Mouse (Mus musculus) stomach, embryonic 14.5 days (tissue): Measurements from ENCODE around the gene Spint3. TPM values are rescaled to one million over a fixed set of nuclear protein-coding genes. Genes with fewer than 3 reads are reported as not detected.

ENCODE experiments used
- ATAC-seq: fragments of 200-750 bp; cut with Nextera tagmentation; 2 replicates; pipeline ENCODE4 v1.8.0; 2017; ENCODE audit warnings: low read depth, moderate TSS enrichment; ENCODE audit not compliant: insufficient number of reproducible peaks, insufficient read depth, low FRiP score
- H3K27ac ChIP-seq: fragments of 300-500 bp; sonication (generic); 2 replicates; pipeline ENCODE4 v1.5.1; 2014; ENCODE audit warnings: mild to moderate bottlenecking, low read length, moderate library complexity, mixed read lengths
- H3K27me3 ChIP-seq: fragments of 300-500 bp; sonication (generic); 2 replicates; pipeline ENCODE4 v1.6.1; 2014; ENCODE audit warnings: low read length, control low read depth, mixed read lengths; ENCODE audit not compliant: control insufficient read depth, insufficient read depth
- H3K36me3 ChIP-seq: fragments of 300-500 bp; sonication (generic); 2 replicates; pipeline ENCODE4 v1.6.1; 2014; ENCODE audit warnings: mild to moderate bottlenecking, control low read depth, low read length, moderate library complexity, mixed read lengths; ENCODE audit not compliant: control insufficient read depth, insufficient read depth
- H3K4me1 ChIP-seq: fragments of 300-500 bp; sonication (generic); 2 replicates; pipeline ENCODE4 v1.6.1; 2014; ENCODE audit warnings: low read length, control low read depth, mixed read lengths; ENCODE audit not compliant: control insufficient read depth, insufficient read depth
- H3K4me2 ChIP-seq: fragments of 300-500 bp; sonication (generic); replicated peaks from 2 replicates; pipeline ENCODE4 v1.6.1; 2014; ENCODE audit warnings: low read depth, low read length, control low read depth
- H3K4me3 ChIP-seq: fragments of 300-500 bp; sonication (generic); 2 replicates; pipeline ENCODE4 v1.5.1; 2014; ENCODE audit warnings: low read depth, low read length, control low read depth
- H3K9ac ChIP-seq: fragments of 300-500 bp; sonication (generic); replicated peaks from 2 replicates; pipeline ENCODE4 v1.6.1; 2014; ENCODE audit warnings: low read depth, mild to moderate bottlenecking, control low read depth, low read length, moderate library complexity, mixed read lengths
- H3K9me3 ChIP-seq: fragments of 300-500 bp; sonication (generic); 2 replicates; pipeline ENCODE4 v1.6.1; 2016; ENCODE audit warnings: low read depth, low read length, control low read depth; ENCODE audit not compliant: control insufficient read depth
- WGBS: fragments of 180-500 bp; shearing (Covaris S2); extraction: QIAGEN DNeasy Blood & Tissue Kit; methylation state at CpG from one replicate; pipeline ENCODE4 v1.1.7; 2014; 5-methylcytosine and 5-hydroxymethylcytosine counted together
- polyA plus RNA-seq: library from polyadenylated mRNA; unstranded; fragments of >200 nt; fragmentation: Nextera tagmentation; extraction: Ambion mirVana; gene quantifications from 2 replicates; pipeline ENCODE4 v1.2.1, GENCODE M21; 2014

The Spint3 gene
- polyA plus RNA-seq, 1 experiment from 2014 or later, result not detected

DNA sequence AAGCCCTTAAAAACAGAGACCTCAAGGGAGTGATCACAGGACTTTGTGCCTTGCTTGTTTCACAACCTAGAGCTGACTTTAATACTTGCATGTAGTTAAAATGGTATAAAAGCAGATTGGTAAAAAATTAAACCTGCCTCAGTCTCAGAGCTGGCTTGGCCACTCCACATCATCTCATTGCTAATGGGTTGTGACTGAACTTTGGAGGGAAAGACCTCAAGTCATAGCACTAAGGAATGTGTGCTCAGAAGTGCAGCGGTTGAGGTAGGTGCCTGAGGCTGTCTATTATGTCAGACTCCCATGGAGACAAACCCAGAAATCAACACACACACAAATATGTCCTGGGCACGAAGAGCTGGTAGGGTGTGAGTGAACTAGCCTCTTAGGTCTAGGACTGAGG is 29.5 kb downstream of the Spint3 start:
- H3K9me3 ChIP-seq, result no peaks in the 10 kb centered on the region
- no peak for ATAC-seq
- H3K27ac ChIP-seq, result 0 out of 2 replicates have a peak overlapping the region, but pooled peaks have one; percentile 6
- 74% methylated on average over 2 of the region's 2 CpGs for WGBS
- H3K4me2 ChIP-seq, result no peak overlapping the region
- H3K36me3 ChIP-seq, result no peaks in the 10 kb centered on the region
- no peaks in the 10 kb centered on the region for H3K27me3 ChIP-seq
- H3K9ac ChIP-seq, result no peak overlapping the region
- no peak overlapping the region for H3K4me3 ChIP-seq
- H3K4me1 ChIP-seq, result peaks cover 14% of the 10 kb centered on the region; the same call in 1 of the 2 replicates

- Histone ChIP-seq H3K36me3 (no peaks in the 10 kb centered on the region), H3K4me1 (peaks cover 14% of the 10 kb centered on the region; the same call in 1 of the 2 replicates), H3K9ac (no peak overlapping the region), H3K4me2 (no peak overlapping the region), H3K4me3 (no peak overlapping the region), H3K27ac (no peak overlapping the region), H3K9me3 (no peaks in the 10 kb centered on the region), H3K27me3 (no peaks in the 10 kb centered on the region)
- no peak for ATAC-seq
- WGBS, result 72% methylated on average over 7 of the region's 7 CpGs
Observed at GRCm38 (mm10) chr2:164542598-164542997, 30.7 kb downstream of the Spint3 start.

GRCm38 (mm10) chr2:164542132-164542531 is 31.1 kb downstream of the Spint3 start:
- no peaks in the 10 kb centered on the region for H3K9me3 ChIP-seq
- WGBS, result 46% methylated on average over 5 of the region's 5 CpGs
- no peak overlapping the region for H3K4me3 ChIP-seq
- H3K4me2 ChIP-seq, result no peak overlapping the region
- no peaks in the 10 kb centered on the region for H3K27me3 ChIP-seq
- ATAC-seq, result no peak
- H3K27ac ChIP-seq, result no peak overlapping the region
- no peaks in the 10 kb centered on the region for H3K36me3 ChIP-seq
- H3K4me1 ChIP-seq, result peaks cover 14% of the 10 kb centered on the region; the same call in 1 of the 2 replicates
- no peak overlapping the region for H3K9ac ChIP-seq

- ATAC-seq, result peak; percentile 59
- Histone ChIP-seq H3K9me3 (no peaks in the 10 kb centered on the region), H3K4me3 (no peak overlapping the region), H3K9ac (no peak overlapping the region), H3K27me3 (no peaks in the 10 kb centered on the region), H3K4me1 (peaks cover 14% of the 10 kb centered on the region; the same call in 1 of the 2 replicates), H3K27ac (peak overlapping the region; percentile 66), H3K4me2 (no peak overlapping the region), H3K36me3 (no peaks in the 10 kb centered on the region)
- WGBS, result 29% methylated on average over 8 of the region's 8 CpGs
Observed at GRCm38 (mm10) chr2:164540652-164541427, 32.4 kb downstream of the Spint3 start.

GRCm38 (mm10) chr2:164537003-164537402 is 36.3 kb downstream of the Spint3 start:
- no peak overlapping the region for H3K4me2 ChIP-seq
- no peaks in the 10 kb centered on the region for H3K36me3 ChIP-seq
- no peak for ATAC-seq
- WGBS, result 63% methylated on average over 4 of the region's 4 CpGs
- no peak overlapping the region for H3K4me3 ChIP-seq
- no peaks in the 10 kb centered on the region for H3K27me3 ChIP-seq
- H3K9ac ChIP-seq, result no peak overlapping the region
- H3K9me3 ChIP-seq, result no peaks in the 10 kb centered on the region
- no peak overlapping the region for H3K27ac ChIP-seq
- 0 out of 2 replicates have a peak, but pooled peaks cover 7% of the 10 kb centered on the region for H3K4me1 ChIP-seq

GRCm38 (mm10) chr2:164534315-164534714 is 38.9 kb downstream of the Spint3 start:
- Histone ChIP-seq H3K9me3 (no peaks in the 10 kb centered on the region), H3K4me2 (no peak overlapping the region), H3K4me1 (no peaks in the 10 kb centered on the region), H3K9ac (no peak overlapping the region), H3K4me3 (no peak overlapping the region), H3K27me3 (no peaks in the 10 kb centered on the region), H3K36me3 (no peaks in the 10 kb centered on the region), H3K27ac (no peak overlapping the region)
- WGBS, result 70% methylated on average over 10 of the region's 10 CpGs
- ATAC-seq, result no peak

- Histone ChIP-seq H3K27ac (no peak overlapping the region), H3K9me3 (no peaks in the 10 kb centered on the region), H3K9ac (no peak overlapping the region), H3K27me3 (no peaks in the 10 kb centered on the region), H3K4me2 (no peak overlapping the region), H3K4me1 (no peaks in the 10 kb centered on the region), H3K36me3 (no peaks in the 10 kb centered on the region), H3K4me3 (no peak overlapping the region)
- no peak for ATAC-seq
- WGBS, result 2% methylated on average over 3 of the region's 3 CpGs
Observed at GRCm38 (mm10) chr2:164531169-164531568, 42.1 kb downstream of the Spint3 start.

GRCm38 (mm10) chr2:164528557-164528956 is 44.7 kb downstream of the Spint3 start:
- Histone ChIP-seq H3K36me3 (no peaks in the 10 kb centered on the region), H3K27me3 (no peaks in the 10 kb centered on the region), H3K4me2 (no peak overlapping the region), H3K9ac (no peak overlapping the region), H3K4me3 (no peak overlapping the region), H3K27ac (no peak overlapping the region), H3K4me1 (no peaks in the 10 kb centered on the region), H3K9me3 (no peaks in the 10 kb centered on the region)
- WGBS, result 69% methylated on average over 5 of the region's 5 CpGs
- ATAC-seq, result no peak
